Mouse (Mus musculus) kidney, embryonic 14.5 days (tissue): ENCODE results near the gene Rbms3. TPM values are rescaled to one million over a fixed set of nuclear protein-coding genes. Genes with fewer than 3 reads are reported as not detected.

Source experiments
- ATAC-seq: fragments of 200-750 bp; cut with Nextera tagmentation; 2 replicates; pipeline ENCODE4 v1.8.0; 2017; ENCODE audit warnings: moderate number of reproducible peaks, mild to moderate bottlenecking, moderate TSS enrichment, moderate library complexity; ENCODE audit not compliant: low FRiP score, low TSS enrichment
- H3K27ac ChIP-seq: fragments of 300-500 bp; sonication (generic); 2 replicates; pipeline ENCODE4 v1.5.1; 2014; ENCODE audit warnings: low read depth, mild to moderate bottlenecking, low read length, moderate library complexity, mixed read lengths
- H3K27me3 ChIP-seq: fragments of 300-500 bp; sonication (generic); 2 replicates; pipeline ENCODE4 v1.6.1; 2014; ENCODE audit warnings: mild to moderate bottlenecking, low read length; ENCODE audit not compliant: control insufficient read depth, insufficient read depth
- H3K36me3 ChIP-seq: fragments of 300-500 bp; sonication (generic); 2 replicates; pipeline ENCODE4 v1.6.1; 2014; ENCODE audit warnings: low read length, mixed read lengths; ENCODE audit not compliant: control insufficient read depth, insufficient read depth
- H3K4me1 ChIP-seq: fragments of 300-500 bp; sonication (generic); 2 replicates; pipeline ENCODE4 v1.6.1; 2014; ENCODE audit warnings: low read length, mixed read lengths; ENCODE audit not compliant: control insufficient read depth, insufficient read depth
- H3K4me2 ChIP-seq: fragments of 300-500 bp; sonication (generic); replicated peaks from 2 replicates; pipeline ENCODE4 v1.6.1; 2014; ENCODE audit warnings: low read depth, mild to moderate bottlenecking, low read length
- H3K4me3 ChIP-seq: fragments of 300-500 bp; sonication (generic); 2 replicates; pipeline ENCODE4 v1.5.1; 2014; ENCODE audit warnings: mild to moderate bottlenecking, low read length
- H3K9ac ChIP-seq: fragments of 300-500 bp; sonication (generic); 2 replicates; pipeline ENCODE4 v1.6.1; 2014; ENCODE audit warnings: low read depth, mild to moderate bottlenecking, low read length, moderate library complexity
- H3K9me3 ChIP-seq: fragments of 300-500 bp; sonication (generic); 2 replicates; pipeline ENCODE4 v1.6.1; 2016; ENCODE audit warnings: low read length; ENCODE audit not compliant: control insufficient read depth
- WGBS: fragments of 180-500 bp; shearing (Covaris S2); extraction: QIAGEN DNeasy Blood & Tissue Kit; methylation state at CpG from one replicate; pipeline ENCODE4 v1.1.7; 2014; 5-methylcytosine and 5-hydroxymethylcytosine counted together
- polyA plus RNA-seq: library from polyadenylated mRNA; unstranded; fragments of >200 nt; fragmentation: Nextera tagmentation; extraction: Ambion mirVana; gene quantifications from 2 replicates; pipeline ENCODE4 v1.2.1, GENCODE M21; 2014

Rbms3 gene
- polyA plus RNA-seq, 1 experiment from 2014 or later, result 73.4 TPM

GRCm38 (mm10) chr9:117154590-117154989 is 475.1 kb downstream of the Rbms3 start:
- Histone ChIP-seq H3K27me3 (no peaks in the 10 kb centered on the region), H3K36me3 (no peaks in the 10 kb centered on the region), H3K27ac (no peak overlapping the region; the same call in 1 of the 2 replicates), H3K4me1 (peaks cover 24% of the 10 kb centered on the region), H3K9ac (no peak overlapping the region), H3K9me3 (peaks cover 3% of the 10 kb centered on the region), H3K4me2 (no peak overlapping the region), H3K4me3 (no peak overlapping the region)
- ATAC-seq, result no peak
- 86% methylated on average over 4 of the region's 4 CpGs for WGBS

GRCm38 (mm10) chr9:117153686-117154274 is 475.9 kb downstream of the Rbms3 start:
- Histone ChIP-seq H3K4me2 (peak overlapping the region; percentile 21; the same call in 1 of the 2 replicates), H3K36me3 (no peaks in the 10 kb centered on the region), H3K4me1 (peaks cover 24% of the 10 kb centered on the region), H3K27me3 (no peaks in the 10 kb centered on the region), H3K9ac (peak overlapping the region; percentile 9; the same call in 1 of the 2 replicates), H3K27ac (peak overlapping the region; percentile 59; the same call in 1 of the 2 replicates), H3K9me3 (peaks cover 3% of the 10 kb centered on the region), H3K4me3 (no peak overlapping the region)
- peak; percentile 68; the same call in 1 of the 2 replicates for ATAC-seq
- WGBS, result 30% methylated on average over 20 of the region's 20 CpGs

- Histone ChIP-seq H3K9me3 (peaks cover 3% of the 10 kb centered on the region), H3K36me3 (no peaks in the 10 kb centered on the region), H3K27me3 (no peaks in the 10 kb centered on the region), H3K4me1 (peaks cover 23% of the 10 kb centered on the region), H3K9ac (no peak overlapping the region), H3K4me3 (no peak overlapping the region), H3K27ac (no peak overlapping the region), H3K4me2 (no peak overlapping the region)
- 68% methylated on average over 3 of the region's 3 CpGs for WGBS
- no peak for ATAC-seq
These were observed 477.8 kb downstream of the Rbms3 start for GRCm38 (mm10) chr9:117151951-117152350.

- Histone ChIP-seq H3K9me3 (no peaks in the 10 kb centered on the region), H3K4me1 (0 out of 2 replicates have a peak, but pooled peaks cover 2% of the 10 kb centered on the region), H3K27me3 (no peaks in the 10 kb centered on the region), H3K36me3 (no peaks in the 10 kb centered on the region), H3K4me3 (no peak overlapping the region), H3K27ac (peak overlapping the region; percentile 26; the same call in 1 of the 2 replicates), H3K4me2 (no peak overlapping the region), H3K9ac (no peak overlapping the region)
- ATAC-seq, result peak; percentile 49; the same call in 1 of the 2 replicates
- WGBS, result 75% methylated on average over 7 of the region's 7 CpGs
These were observed 485.5 kb downstream of the Rbms3 start for GRCm38 (mm10) chr9:117144057-117144723.

GRCm38 (mm10) chr9:117139971-117140370 is 489.7 kb downstream of the Rbms3 start:
- ATAC-seq, result no peak
- WGBS, result 95% methylated on average over 3 of the region's 3 CpGs
- Histone ChIP-seq H3K9me3 (no peaks in the 10 kb centered on the region), H3K4me2 (no peak overlapping the region), H3K4me1 (0 out of 2 replicates have a peak, but pooled peaks cover 2% of the 10 kb centered on the region), H3K27me3 (no peaks in the 10 kb centered on the region), H3K4me3 (no peak overlapping the region), H3K27ac (no peak overlapping the region), H3K9ac (no peak overlapping the region), H3K36me3 (no peaks in the 10 kb centered on the region)

GRCm38 (mm10) chr9:117136410-117136809 is 493.3 kb downstream of the Rbms3 start:
- no peaks in the 10 kb centered on the region for H3K27me3 ChIP-seq
- 69% methylated on average over 5 of the region's 5 CpGs for WGBS

GRCm38 (mm10) chr9:117134043-117134442 is 495.7 kb downstream of the Rbms3 start:
- no peaks in the 10 kb centered on the region for H3K9me3 ChIP-seq
- no peaks in the 10 kb centered on the region for H3K27me3 ChIP-seq
- 0 out of 2 replicates have a peak, but pooled peaks cover 3% of the 10 kb centered on the region for H3K4me1 ChIP-seq
- no peaks in the 10 kb centered on the region for H3K36me3 ChIP-seq
- H3K27ac ChIP-seq, result no peak overlapping the region
- WGBS, result 59% methylated on average over 2 of the region's 2 CpGs
- H3K4me3 ChIP-seq, result no peak overlapping the region
- no peak overlapping the region for H3K4me2 ChIP-seq
- ATAC-seq, result 0 out of 2 replicates have a peak, but pooled peaks have one; percentile 43
- no peak overlapping the region for H3K9ac ChIP-seq

More at GRCm38 (mm10) chr9:117136410-117136809, 493.3 kb downstream of the Rbms3 start:
- no peaks in the 10 kb centered on the region for H3K9me3 ChIP-seq
- no peak for ATAC-seq
- H3K9ac ChIP-seq, result no peak overlapping the region
- no peak overlapping the region for H3K27ac ChIP-seq
- H3K36me3 ChIP-seq, result no peaks in the 10 kb centered on the region
- H3K4me3 ChIP-seq, result no peak overlapping the region
- H3K4me2 ChIP-seq, result no peak overlapping the region
- H3K4me1 ChIP-seq, result 0 out of 2 replicates have a peak, but pooled peaks cover 3% of the 10 kb centered on the region

GRCm38 (mm10) chr9:117126816-117127215 is 502.9 kb downstream of the Rbms3 start:
- H3K36me3 ChIP-seq, result no peaks in the 10 kb centered on the region
- whole genome bisulfite sequencing, result 69% methylated on average over 8 of the region's 8 CpGs
- peaks cover 5% of the 10 kb centered on the region; the same call in 1 of the 2 replicates for H3K4me1 ChIP-seq
- H3K9ac ChIP-seq, result no peak overlapping the region
- H3K4me2 ChIP-seq, result no peak overlapping the region
- H3K27me3 ChIP-seq, result no peaks in the 10 kb centered on the region
- no peak for ATAC-seq
- no peak overlapping the region for H3K4me3 ChIP-seq
- H3K27ac ChIP-seq, result no peak overlapping the region
- H3K9me3 ChIP-seq, result no peaks in the 10 kb centered on the region

- H3K4me2 ChIP-seq, result no peak overlapping the region
- 70% methylated on average over 6 of the region's 6 CpGs for WGBS
These were observed 503.9 kb downstream of the Rbms3 start for GRCm38 (mm10) chr9:117125844-117126243.

More at GRCm38 (mm10) chr9:117125844-117126243, 503.9 kb downstream of the Rbms3 start:
- Histone ChIP-seq H3K36me3 (no peaks in the 10 kb centered on the region), H3K4me1 (peaks cover 8% of the 10 kb centered on the region; the same call in 1 of the 2 replicates), H3K4me3 (no peak overlapping the region), H3K27ac (no peak overlapping the region), H3K9ac (no peak overlapping the region), H3K27me3 (no peaks in the 10 kb centered on the region), H3K9me3 (no peaks in the 10 kb centered on the region)
- no peak for ATAC-seq
